Mouse (Mus musculus): ENCODE results near the gene Tas1r1.
A peak's percentile ranks its signal among the peaks of the same experiment; 100 is the strongest.

- TF ChIP-seq POLR2A (IDR thresholded peaks at IDR 0.05; ENCODE audit: control insufficient read depth in 1 of 2, insufficient read depth in 1 of 2, low read depth in 1 of 2, low read length in 2 of 2, poor library complexity in 1 of 2) (0 out of 4 replicates have a peak, but pooled peaks of 1 of the 2 experiments have one; percentile 30), BHLHE40 (IDR thresholded peaks at IDR 0.05; ENCODE audit: borderline replicate concordance, low read depth, low read length) (no peak), MXI1 (IDR thresholded peaks at IDR 0.05; ENCODE audit: low read depth, low read length) (peak; percentile 99), NELFE (IDR thresholded peaks at IDR 0.05; ENCODE audit: low read depth, low read length) (no peak; the same call in 1 of the 2 replicates), CTCF (IDR thresholded peaks at IDR 0.05 in 2 of 3, conservative IDR thresholded peaks at IDR 0.05 in 1 of 3; ENCODE audit: control insufficient read depth in 1 of 3, insufficient read depth in 1 of 3, low read depth in 2 of 3, low read length in 3 of 3, poor library complexity in 1 of 3, severe bottlenecking in 1 of 3) (no peak), ZMIZ1 (IDR thresholded peaks at IDR 0.05; ENCODE audit: low read depth, low read length) (no peak), KAT2A (conservative IDR thresholded peaks at IDR 0.05; ENCODE audit: low read depth, low read length) (no peak), ZNF384 (IDR thresholded peaks at IDR 0.05; ENCODE audit: low read depth, low read length) (peak; percentile 67), MEF2A (IDR thresholded peaks at IDR 0.05; ENCODE audit: extremely low read depth, insufficient replicate concordance, low read depth, low read length, poor library complexity, severe bottlenecking) (no peak), GATA1 (IDR thresholded peaks at IDR 0.05; ENCODE audit: low read depth, low read length) (no peak)
Observed at GRCm38 (mm10) chr4:152010091-152010706, 28.2 kb downstream of the Tas1r1 start.
